Mouse (Mus musculus): ENCODE data around the gene Nova2. TPM values are rescaled to one million over a fixed set of nuclear protein-coding genes. Genes with fewer than 3 reads are reported as not detected.

Gene Nova2
- polyA plus RNA-seq, 1 experiment from 2014 or later = 10.0 TPM

Other genes starting within 250 kb of the Nova2 start
- gene Psg20, start 239.7 kb upstream of the Nova2 start, polyA plus RNA-seq (2014; fragmentation: Nextera tagmentation; extraction: Ambion mirVana) = not detected in 2 replicates
- not detected in 2 replicates for gene Psg22, start 207.8 kb upstream of the Nova2 start, polyA plus RNA-seq (2014; fragmentation: Nextera tagmentation; extraction: Ambion mirVana)
- not detected in 2 replicates for gene Psg19, start 127.4 kb upstream of the Nova2 start, polyA plus RNA-seq (2014; fragmentation: Nextera tagmentation; extraction: Ambion mirVana)
- not detected in 2 replicates for gene Psg17, start 104.3 kb upstream of the Nova2 start, polyA plus RNA-seq (2014; fragmentation: Nextera tagmentation; extraction: Ambion mirVana)
- not detected in 2 replicates for gene Mill2, start 85.9 kb upstream of the Nova2 start, polyA plus RNA-seq (2014; fragmentation: Nextera tagmentation; extraction: Ambion mirVana)
- gene Pglyrp1, start 54.6 kb upstream of the Nova2 start, polyA plus RNA-seq (2014; fragmentation: Nextera tagmentation; extraction: Ambion mirVana) = 1.4 and 2.1 TPM in 2 replicates
- gene Ccdc61, start 15.5 kb upstream of the Nova2 start, polyA plus RNA-seq (2014; fragmentation: Nextera tagmentation; extraction: Ambion mirVana) = 25.5 and 26.2 TPM in 2 replicates
- 0.29 TPM in 1 of 2 replicates, not detected in the other for gene Nanos2, start 61.5 kb downstream of the Nova2 start, polyA plus RNA-seq (2014; fragmentation: Nextera tagmentation; extraction: Ambion mirVana)
- gene Mypop, start 65.4 kb downstream of the Nova2 start, polyA plus RNA-seq (2014; fragmentation: Nextera tagmentation; extraction: Ambion mirVana) = 4.4 and 4.7 TPM in 2 replicates
- 27.2 and 31.4 TPM in 2 replicates for gene Irf2bp1, start 78.2 kb downstream of the Nova2 start, polyA plus RNA-seq (2014; fragmentation: Nextera tagmentation; extraction: Ambion mirVana)
- gene Foxa3, start 97.7 kb downstream of the Nova2 start, polyA plus RNA-seq (2014; fragmentation: Nextera tagmentation; extraction: Ambion mirVana) = not detected in 2 replicates
- gene Sympk, start 98.5 kb downstream of the Nova2 start, polyA plus RNA-seq (2014; fragmentation: Nextera tagmentation; extraction: Ambion mirVana) = 30.5 and 35.6 TPM in 2 replicates
- gene Rsph6a, start 128.8 kb downstream of the Nova2 start, polyA plus RNA-seq (2014; fragmentation: Nextera tagmentation; extraction: Ambion mirVana) = not detected in 2 replicates
- gene Dmwd, start 150.3 kb downstream of the Nova2 start, polyA plus RNA-seq (2014; fragmentation: Nextera tagmentation; extraction: Ambion mirVana) = 29.7 and 31.7 TPM in 2 replicates
- gene Dmpk, start 158.0 kb downstream of the Nova2 start, polyA plus RNA-seq (2014; fragmentation: Nextera tagmentation; extraction: Ambion mirVana) = 9.4 and 10.2 TPM in 2 replicates
- gene Six5, start 168.7 kb downstream of the Nova2 start, polyA plus RNA-seq (2014; fragmentation: Nextera tagmentation; extraction: Ambion mirVana) = 6.3 and 7.4 TPM in 2 replicates
- 1.3 and 1.4 TPM in 2 replicates for gene Gm4969, start 192.5 kb downstream of the Nova2 start, polyA plus RNA-seq (2014; fragmentation: Nextera tagmentation; extraction: Ambion mirVana)
- 10.1 and 10.6 TPM in 2 replicates for gene Fbxo46, start 194.0 kb downstream of the Nova2 start, polyA plus RNA-seq (2014; fragmentation: Nextera tagmentation; extraction: Ambion mirVana)
- 12.9 and 13.9 TPM in 2 replicates for gene Qpctl, start 223.4 kb downstream of the Nova2 start, polyA plus RNA-seq (2014; fragmentation: Nextera tagmentation; extraction: Ambion mirVana)
- gene Snrpd2, start 223.8 kb downstream of the Nova2 start, polyA plus RNA-seq (2014; fragmentation: Nextera tagmentation; extraction: Ambion mirVana) = 148 and 152 TPM in 2 replicates
- 0.69 and 0.76 TPM in 2 replicates for gene Gipr, start 240.2 kb downstream of the Nova2 start, polyA plus RNA-seq (2014; fragmentation: Nextera tagmentation; extraction: Ambion mirVana)